Mouse (Mus musculus) hindbrain, embryonic 11.5 days (tissue): ENCODE measurements around the gene Il3. TPM values are rescaled to one million over a fixed set of nuclear protein-coding genes. Genes with fewer than 3 reads are reported as not detected.

Experiments
- ATAC-seq: fragments of 200-750 bp; cut with Nextera tagmentation; 2 replicates; pipeline ENCODE4 v1.8.0; 2017; ENCODE audit warnings: mild to moderate bottlenecking, moderate TSS enrichment, moderate library complexity; ENCODE audit not compliant: low FRiP score
- DNase-seq: peaks from one replicate; pipeline ENCODE4 v3.0.0-alpha.2; 2015; ENCODE audit warnings: low spot score
- H3K27ac ChIP-seq: fragments of 300-500 bp; sonication (generic); 2 replicates; pipeline ENCODE4 v1.5.1; 2014; ENCODE audit warnings: mild to moderate bottlenecking, low read depth, low read length
- H3K27me3 ChIP-seq: fragments of 300-500 bp; sonication (generic); 2 replicates; pipeline ENCODE4 v1.6.1; 2014; ENCODE audit warnings: mild to moderate bottlenecking, low read length, moderate library complexity, mixed read lengths; ENCODE audit not compliant: control insufficient read depth, insufficient read depth
- H3K36me3 ChIP-seq: fragments of 300-500 bp; sonication (generic); 2 replicates; pipeline ENCODE4 v1.6.1; 2014; ENCODE audit warnings: mild to moderate bottlenecking, low read length, moderate library complexity, mixed read lengths; ENCODE audit not compliant: control insufficient read depth, insufficient read depth
- H3K4me1 ChIP-seq: fragments of 300-500 bp; sonication (generic); replicated peaks from 2 replicates; pipeline ENCODE4 v1.6.1; 2014; ENCODE audit warnings: low read length, mixed read lengths; ENCODE audit not compliant: control insufficient read depth, insufficient read depth
- H3K4me2 ChIP-seq: fragments of 300-500 bp; sonication (generic); replicated peaks from 2 replicates; pipeline ENCODE4 v1.6.1; 2014; ENCODE audit warnings: mild to moderate bottlenecking, low read depth, low read length
- H3K4me3 ChIP-seq: fragments of 300-500 bp; sonication (generic); 2 replicates; pipeline ENCODE4 v1.5.1; 2014; ENCODE audit warnings: low read depth, low read length
- H3K9ac ChIP-seq: fragments of 300-500 bp; sonication (generic); 2 replicates; pipeline ENCODE4 v1.6.1; 2014; ENCODE audit warnings: low read depth, low read length
- H3K9me3 ChIP-seq: fragments of 300-500 bp; sonication (generic); 2 replicates; pipeline ENCODE4 v1.6.1; 2016; ENCODE audit warnings: low read length; ENCODE audit not compliant: control insufficient read depth
- WGBS: fragments of 180-500 bp; shearing (Covaris S2); extraction: QIAGEN DNeasy Blood & Tissue Kit; methylation state at CpG from one replicate; pipeline ENCODE4 v1.1.7; 2014; 5-methylcytosine and 5-hydroxymethylcytosine counted together
- polyA plus RNA-seq: library from polyadenylated mRNA; unstranded; fragments of >200 nt; fragmentation: Nextera tagmentation; extraction: Ambion mirVana; gene quantifications from 2 replicates; pipeline ENCODE4 v1.2.1, GENCODE M21; 2014

The Il3 gene
- polyA plus RNA-seq, 1 experiment from 2014 or later, result not detected

DNA sequence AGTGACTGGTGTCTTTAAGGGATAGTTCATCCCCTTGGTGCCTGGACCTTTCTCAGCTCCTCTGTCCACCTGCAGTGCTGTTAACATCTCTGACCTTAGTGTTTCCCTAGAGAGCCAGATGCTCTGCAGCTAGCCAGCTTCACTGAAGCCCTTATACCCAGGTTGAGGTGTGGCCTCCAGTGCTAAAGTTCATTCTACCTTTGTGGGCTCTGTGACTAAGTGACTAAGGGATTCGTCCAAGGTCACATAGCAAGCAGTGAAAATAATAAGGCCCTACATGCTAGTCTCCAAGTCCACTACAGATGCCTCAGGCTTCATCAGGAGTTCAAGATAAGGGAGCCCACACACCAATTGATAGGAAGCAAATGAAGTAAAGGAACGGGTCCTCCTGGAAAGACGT, 24.6 kb downstream of the Il3 start:
- Histone ChIP-seq H3K4me3 (no peak overlapping the region), H3K36me3 (no peaks in the 10 kb centered on the region), H3K27me3 (no peaks in the 10 kb centered on the region), H3K27ac (no peak overlapping the region), H3K9ac (no peak overlapping the region), H3K4me2 (no peak overlapping the region), H3K9me3 (no peaks in the 10 kb centered on the region), H3K4me1 (no peaks in the 10 kb centered on the region)
- whole genome bisulfite sequencing, result 93% methylated on average over 3 of the region's 3 CpGs
- DNase-seq (no peak), ATAC-seq (no peak)

DNA sequence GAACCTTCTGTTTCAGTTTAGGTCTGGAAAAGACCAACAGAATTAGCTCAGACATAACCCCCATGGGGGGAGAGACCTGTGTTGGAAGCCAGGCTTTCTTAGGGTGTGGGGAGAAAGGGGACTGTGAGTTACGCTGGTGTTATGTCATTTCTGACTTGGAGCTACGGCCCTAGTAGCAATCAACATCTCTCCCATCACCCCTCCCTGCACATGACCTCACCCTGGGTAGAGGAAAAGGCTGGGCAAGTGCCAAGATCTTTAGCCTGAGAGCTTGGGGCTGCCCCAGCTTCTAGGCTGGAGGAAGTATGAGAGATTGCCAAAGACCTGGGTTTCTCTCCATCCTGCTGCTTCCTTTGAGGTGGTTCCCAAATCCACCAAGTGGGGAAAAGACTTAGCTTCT, 30.1 kb downstream of the Il3 start:
- Histone ChIP-seq H3K9me3 (no peaks in the 10 kb centered on the region), H3K4me3 (no peak overlapping the region), H3K27ac (no peak overlapping the region), H3K4me2 (no peak overlapping the region), H3K27me3 (no peaks in the 10 kb centered on the region), H3K9ac (no peak overlapping the region), H3K4me1 (no peaks in the 10 kb centered on the region), H3K36me3 (no peaks in the 10 kb centered on the region)
- ATAC-seq, result no peak
- WGBS, result 88% methylated on average over 2 of the region's 2 CpGs
- DNase-seq, result no peak

DNA sequence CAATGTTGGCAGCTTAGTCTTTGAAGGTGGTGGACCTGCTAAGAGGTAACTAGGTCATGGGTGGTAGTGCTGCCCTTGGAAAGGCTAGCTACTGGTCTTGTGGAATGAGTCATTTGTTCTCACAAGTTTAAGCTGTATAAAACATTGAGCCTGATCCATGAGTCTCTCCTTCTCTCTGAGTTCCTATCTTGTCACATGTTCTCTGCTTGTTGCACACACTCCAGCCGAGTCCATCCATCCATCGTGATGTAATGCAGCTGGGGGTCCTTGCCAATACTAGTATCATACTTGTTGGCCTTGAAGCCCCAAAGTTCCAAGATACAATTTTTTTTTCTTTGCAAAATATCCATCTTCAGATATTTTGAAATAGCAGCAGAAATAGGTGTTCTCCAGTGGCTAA, 39.6 kb downstream of the Il3 start:
- WGBS, result 88% methylated on average over 2 of the region's 2 CpGs
- ATAC-seq, result no peak

DNA sequence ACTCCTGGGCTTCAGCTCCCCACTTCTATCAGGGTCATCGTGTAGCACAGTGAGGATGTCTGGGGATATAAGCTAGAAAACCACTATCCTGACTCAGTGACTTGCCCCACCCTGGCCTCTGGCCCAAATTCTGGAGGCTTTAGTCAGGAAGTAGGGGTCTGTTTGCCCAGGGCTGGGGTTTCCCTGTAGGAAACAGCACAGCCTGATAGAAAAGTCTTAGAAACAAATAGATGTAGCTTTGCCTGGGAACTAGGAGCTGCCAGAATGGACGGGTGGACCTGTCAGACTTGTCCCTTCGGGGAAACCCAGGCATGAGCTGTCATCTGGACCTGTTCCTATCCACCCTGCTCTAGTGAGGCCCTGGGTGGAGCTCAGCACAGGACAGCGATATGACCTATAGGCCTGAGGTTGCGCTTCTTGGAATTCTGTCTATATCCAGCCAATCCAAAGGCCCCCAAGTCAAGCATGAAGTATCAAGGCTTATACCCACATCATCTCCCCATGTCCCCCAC, 42.5 kb downstream of the Il3 start:
- no peak for DNase-seq
- WGBS, result 90% methylated on average over 5 of the region's 5 CpGs
- H3K36me3 ChIP-seq, result no peaks in the 10 kb centered on the region
- no peaks in the 10 kb centered on the region for H3K4me1 ChIP-seq
- H3K9me3 ChIP-seq, result no peaks in the 10 kb centered on the region
- H3K9ac ChIP-seq, result no peak overlapping the region
- no peaks in the 10 kb centered on the region for H3K27me3 ChIP-seq
- H3K4me3 ChIP-seq, result no peak overlapping the region
- H3K27ac ChIP-seq, result no peak overlapping the region
- no peak overlapping the region for H3K4me2 ChIP-seq
- ATAC-seq, result no peak

More for the DNA sequence above, 39.6 kb downstream of the Il3 start:
- Histone ChIP-seq H3K4me1 (no peaks in the 10 kb centered on the region), H3K36me3 (no peaks in the 10 kb centered on the region), H3K27ac (no peak overlapping the region), H3K4me3 (no peak overlapping the region), H3K9me3 (no peaks in the 10 kb centered on the region), H3K4me2 (no peak overlapping the region), H3K9ac (no peak overlapping the region), H3K27me3 (no peaks in the 10 kb centered on the region)
- DNase-seq, result no peak

DNA sequence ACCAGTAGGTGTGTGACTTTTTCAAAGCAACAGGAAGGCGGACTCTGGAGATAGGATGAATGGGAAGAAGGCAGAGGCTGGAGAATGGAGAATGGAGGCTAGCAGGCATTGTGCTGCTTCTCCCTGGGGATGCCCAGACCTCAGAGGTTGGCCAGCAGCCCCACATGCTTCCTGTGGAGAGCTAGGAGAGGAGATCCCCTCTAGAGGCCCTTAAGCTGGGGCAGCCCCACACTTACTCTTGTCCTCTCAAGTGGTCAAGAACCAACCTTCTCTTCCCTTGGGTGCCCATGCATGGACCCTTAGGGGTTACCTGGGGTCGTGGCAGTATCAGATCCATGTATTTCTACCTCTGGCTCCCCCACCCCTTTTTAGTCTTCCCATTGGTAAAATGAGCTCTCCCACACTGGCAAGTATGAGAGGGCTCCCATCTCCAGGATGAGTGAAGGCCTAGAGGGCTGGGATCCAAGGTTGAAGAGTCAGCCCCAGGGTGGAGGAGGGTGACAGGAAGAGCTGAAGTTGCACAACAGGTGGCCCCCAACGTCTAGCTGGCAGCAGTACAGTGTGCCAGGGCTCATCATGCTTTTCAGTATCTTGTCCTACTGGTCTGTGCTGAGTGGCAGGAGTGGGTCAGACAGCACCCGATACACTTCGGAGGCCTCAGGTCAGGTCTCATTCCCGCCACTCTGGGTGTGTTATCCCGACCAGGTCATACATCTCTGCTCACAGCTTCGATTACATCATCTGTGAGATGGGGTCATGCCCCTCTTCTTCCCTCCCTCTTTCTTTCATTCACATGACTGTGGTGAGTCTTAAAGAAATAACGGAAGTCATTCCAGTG, 43.2 kb downstream of the Il3 start:
- Histone ChIP-seq H3K36me3 (no peaks in the 10 kb centered on the region), H3K9me3 (no peaks in the 10 kb centered on the region), H3K9ac (no peak overlapping the region), H3K27me3 (no peaks in the 10 kb centered on the region), H3K4me3 (no peak overlapping the region), H3K4me2 (no peak overlapping the region), H3K4me1 (no peaks in the 10 kb centered on the region), H3K27ac (no peak overlapping the region)
- no peak for ATAC-seq
- 88% methylated on average over 9 of the region's 9 CpGs for WGBS
- no peak for DNase-seq

DNA sequence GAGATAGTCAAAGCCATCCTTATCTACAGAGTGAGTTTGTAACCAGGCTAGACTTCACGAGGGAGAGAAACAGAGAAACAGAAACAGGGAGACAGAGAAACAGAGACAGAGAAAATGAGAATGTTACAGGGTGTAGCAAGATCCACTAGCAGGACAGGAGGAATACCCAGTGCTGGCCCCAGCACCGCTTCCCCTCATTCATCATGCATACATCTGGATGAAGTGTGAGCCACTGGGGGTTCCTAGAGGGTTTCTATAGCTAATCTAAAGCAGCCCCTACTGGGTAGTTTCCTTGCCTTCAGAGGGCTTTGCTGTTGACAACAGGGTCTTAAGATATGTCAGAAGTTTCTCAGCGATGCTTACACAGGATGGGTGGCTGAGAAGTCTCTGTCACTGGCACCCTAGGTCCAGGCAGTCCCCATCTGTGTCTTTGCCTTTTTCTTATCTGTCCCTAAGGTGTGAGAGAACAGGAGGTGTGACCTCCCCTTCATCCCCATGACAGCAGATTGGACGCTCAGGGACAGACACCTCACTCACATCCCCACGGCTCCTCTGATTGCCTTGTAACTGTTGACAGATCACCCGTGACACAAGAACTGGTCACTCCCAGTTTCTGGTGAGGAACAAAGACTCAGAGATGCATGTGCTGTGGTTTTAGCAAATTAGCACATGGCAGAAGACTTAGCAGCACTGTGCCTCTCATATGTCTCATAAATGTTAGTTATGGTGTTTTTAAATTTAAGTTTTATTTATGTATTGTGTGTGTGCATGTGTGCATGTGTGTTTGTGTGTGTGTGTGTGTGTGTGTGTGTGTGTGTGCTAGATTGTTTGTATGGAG, 47.0 kb downstream of the Il3 start:
- no peak for ATAC-seq
- DNase-seq, result no peak
- no peak overlapping the region for H3K4me3 ChIP-seq
- H3K9ac ChIP-seq, result no peak overlapping the region
- no peaks in the 10 kb centered on the region for H3K9me3 ChIP-seq
- 60% methylated on average over 6 of the region's 6 CpGs for WGBS
- no peaks in the 10 kb centered on the region for H3K4me1 ChIP-seq
- H3K27ac ChIP-seq, result no peak overlapping the region
- no peaks in the 10 kb centered on the region for H3K36me3 ChIP-seq
- H3K4me2 ChIP-seq, result no peak overlapping the region
- no peaks in the 10 kb centered on the region for H3K27me3 ChIP-seq

DNA sequence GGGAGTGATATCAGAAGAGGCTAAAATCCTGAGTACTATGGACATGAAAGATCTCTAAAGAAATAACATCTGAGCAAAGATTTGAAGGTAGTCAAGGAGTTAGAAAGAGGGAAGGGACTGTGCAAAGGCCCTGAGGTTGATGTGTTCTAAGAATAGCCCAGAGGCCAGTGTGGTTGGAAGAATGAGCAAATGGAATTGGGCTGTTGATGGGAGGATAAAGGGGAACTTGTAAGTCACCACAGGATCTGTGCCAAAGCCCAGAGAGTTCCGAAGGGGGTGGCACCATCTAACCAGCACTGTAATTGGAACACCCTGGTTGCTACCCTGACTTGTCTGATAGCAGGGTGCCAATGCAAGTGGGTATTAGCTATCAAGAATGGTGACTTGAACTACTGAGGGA, 47.9 kb downstream of the Il3 start:
- WGBS, result 89% methylated on average over 1 of the region's 1 CpGs

DNA sequence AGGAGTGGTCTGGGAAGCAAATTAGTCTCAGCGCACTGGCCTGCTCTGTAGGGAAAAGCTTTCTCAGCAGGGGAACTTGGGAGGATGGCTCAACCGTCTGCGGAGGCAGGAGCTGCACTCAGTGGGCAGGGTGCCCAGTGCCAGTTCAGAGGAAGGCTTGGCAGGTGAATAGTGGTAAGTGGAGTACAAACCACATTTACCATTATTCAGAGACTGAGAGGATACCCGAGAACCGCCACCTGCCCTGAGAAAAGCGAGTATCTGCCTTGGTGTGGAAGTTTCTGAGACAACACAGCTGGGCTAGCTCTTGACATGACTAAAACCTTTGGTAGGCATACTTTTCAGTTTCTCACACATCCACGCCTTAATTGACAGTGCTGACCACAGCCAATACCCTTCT, 49.7 kb downstream of the Il3 start:
- Histone ChIP-seq H3K27ac (no peak overlapping the region), H3K9me3 (no peaks in the 10 kb centered on the region), H3K4me2 (no peak overlapping the region), H3K4me3 (no peak overlapping the region), H3K9ac (no peak overlapping the region), H3K36me3 (no peaks in the 10 kb centered on the region), H3K27me3 (no peaks in the 10 kb centered on the region), H3K4me1 (no peaks in the 10 kb centered on the region)
- 67% methylated on average over 7 of the region's 7 CpGs for WGBS
- ATAC-seq, result no peak
- no peak for DNase-seq

More for the DNA sequence above, 47.9 kb downstream of the Il3 start:
- Histone ChIP-seq H3K9me3 (no peaks in the 10 kb centered on the region), H3K27me3 (no peaks in the 10 kb centered on the region), H3K4me3 (no peak overlapping the region), H3K27ac (no peak overlapping the region), H3K9ac (no peak overlapping the region), H3K4me2 (no peak overlapping the region), H3K4me1 (no peaks in the 10 kb centered on the region), H3K36me3 (no peaks in the 10 kb centered on the region)
- ATAC-seq (no peak), DNase-seq (no peak)
